Mouse (Mus musculus) limb, embryonic 14.5 days (tissue): ENCODE results near the gene 2510039O18Rik. TPM values are rescaled to one million over a fixed set of nuclear protein-coding genes. Genes with fewer than 3 reads are reported as not detected.

Source experiments
- ATAC-seq: fragments of 200-750 bp; cut with Nextera tagmentation; 2 replicates; pipeline ENCODE4 v1.8.0; 2017; ENCODE audit warnings: low read depth, moderate number of reproducible peaks, moderate TSS enrichment; ENCODE audit not compliant: low FRiP score
- DNase-seq: peaks from one replicate; pipeline ENCODE4 v3.0.0-alpha.2; 2015; ENCODE audit warnings: low spot score
- H3K27ac ChIP-seq: fragments of 300-500 bp; sonication (generic); replicated peaks from 2 replicates; pipeline ENCODE4 v1.5.1; 2014; ENCODE audit warnings: low read depth, mild to moderate bottlenecking, low read length, moderate library complexity, mixed read lengths
- H3K27me3 ChIP-seq: fragments of 300-500 bp; sonication (generic); 2 replicates; pipeline ENCODE4 v1.6.1; 2014; ENCODE audit warnings: low read length, mixed read lengths; ENCODE audit not compliant: control insufficient read depth, insufficient read depth
- H3K36me3 ChIP-seq: fragments of 300-500 bp; sonication (generic); 2 replicates; pipeline ENCODE4 v1.6.1; 2014; ENCODE audit warnings: mild to moderate bottlenecking, low read length, moderate library complexity, mixed read lengths; ENCODE audit not compliant: control insufficient read depth, insufficient read depth
- H3K4me1 ChIP-seq: fragments of 300-500 bp; sonication (generic); 2 replicates; pipeline ENCODE4 v1.6.1; 2014; ENCODE audit warnings: antibody characterized with exemption, low read length, mixed read lengths; ENCODE audit not compliant: control insufficient read depth, insufficient read depth
- H3K4me2 ChIP-seq: fragments of 300-500 bp; sonication (generic); replicated peaks from 2 replicates; pipeline ENCODE4 v1.6.1; 2014; ENCODE audit warnings: low read depth, mild to moderate bottlenecking, low read length, moderate library complexity; ENCODE audit not compliant: severe bottlenecking
- H3K4me3 ChIP-seq: fragments of 300-500 bp; sonication (generic); replicated peaks from 2 replicates; pipeline ENCODE4 v1.5.1; 2014; ENCODE audit warnings: low read length
- H3K9ac ChIP-seq: fragments of 300-500 bp; sonication (generic); 2 replicates; pipeline ENCODE4 v1.6.1; 2014; ENCODE audit warnings: mild to moderate bottlenecking, low read depth, low read length, moderate library complexity; ENCODE audit not compliant: severe bottlenecking
- H3K9me3 ChIP-seq: fragments of 300-500 bp; sonication (generic); 2 replicates; pipeline ENCODE4 v1.6.1; 2016; ENCODE audit warnings: low read length; ENCODE audit not compliant: control insufficient read depth
- POLR2A ChIP-seq: fragments of 200-500 bp; IDR thresholded peaks from 2 replicates; pipeline ENCODE4 v1.8.0; 2012; ENCODE audit warnings: inconsistent platforms, mild to moderate bottlenecking, moderate library complexity, borderline replicate concordance; ENCODE audit not compliant: insufficient read depth, insufficient read length; ENCODE audit errors: extremely low read depth
- WGBS: fragments of 180-500 bp; shearing (Covaris S2); extraction: QIAGEN DNeasy Blood & Tissue Kit; methylation state at CpG from one replicate; pipeline ENCODE4 v1.1.7; 2014; 5-methylcytosine and 5-hydroxymethylcytosine counted together
- polyA plus RNA-seq, 2 experiments: library from polyadenylated mRNA; depleted of rRNA in 1 of 2; stranded (reverse) in 1 of 2; unstranded in 1 of 2; fragments of >200 nt; fragmentation: Nextera tagmentation in 1 of 2; extraction: Ambion mirVana in 1 of 2; gene quantifications; 2 replicates each; pipeline versions ENCODE4 v1.2.1 to v1.2.3; 2012 to 2014

Gene 2510039O18Rik
- 63.2 and 88.2 TPM in 2 replicates for polyA plus RNA-seq (2012; rRNA removed)
- polyA plus RNA-seq (2014; fragmentation: Nextera tagmentation; extraction: Ambion mirVana) = 25.9 and 29.9 TPM in 2 replicates

- H3K4me3 ChIP-seq = peak within 1 kb of the TSS; percentile 89
- H3K9ac ChIP-seq = peak within 1 kb of the TSS; percentile 82
- no peak for TF ChIP-seq POLR2A
- H3K4me1 ChIP-seq = peaks cover 46% of the 10 kb centered on the region
- peak within 1 kb of the TSS; percentile 93 for H3K27ac ChIP-seq
- H3K9me3 ChIP-seq = no peaks in the 10 kb centered on the region
- ATAC-seq (peak; percentile 73), DNase-seq (peak; percentile 97)
- H3K27me3 ChIP-seq = no peaks in the 10 kb centered on the region
- H3K36me3 ChIP-seq = peaks cover 32% of the 10 kb centered on the region
- WGBS = under 1% methylated on average over 24 of the region's 35 CpGs
- peak within 1 kb of the TSS; percentile 93 for H3K4me2 ChIP-seq
Observed at GRCm38 (mm10) chr4:147940576-147941044, at the start of gene 2510039O18Rik. 2510039O18Rik (plus strand) TSS chr4:147940895.

DNA sequence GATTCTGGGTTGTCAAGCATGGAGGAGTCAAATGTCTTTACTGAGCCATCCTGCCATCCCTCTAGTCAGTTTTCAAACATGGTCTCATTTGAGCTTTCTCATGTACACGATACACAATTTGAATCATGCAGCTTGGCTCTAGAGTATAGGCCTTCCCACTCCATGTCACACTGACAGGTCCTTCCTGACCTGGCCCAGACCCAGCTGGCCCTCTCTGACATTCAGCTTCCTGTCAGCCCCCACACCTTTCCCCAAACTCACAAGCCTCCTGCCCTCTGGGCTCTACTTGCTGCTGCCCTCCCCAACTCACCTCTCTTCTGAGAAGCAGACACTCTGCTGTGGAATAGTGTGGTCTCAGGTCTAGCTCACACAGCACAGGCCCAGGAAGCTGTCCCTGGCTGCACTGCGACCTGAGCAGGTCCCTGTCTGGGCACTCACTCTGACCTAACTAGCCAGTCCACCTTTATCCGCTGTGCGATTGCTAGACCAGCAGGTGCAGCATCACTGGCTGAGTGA, 44.8 kb upstream of the 2510039O18Rik start:
- Histone ChIP-seq H3K27ac (no peak overlapping the region), H3K9me3 (no peaks in the 10 kb centered on the region), H3K4me3 (no peak overlapping the region), H3K9ac (no peak overlapping the region), H3K27me3 (no peaks in the 10 kb centered on the region), H3K4me1 (no peaks in the 10 kb centered on the region), H3K4me2 (no peak overlapping the region), H3K36me3 (peaks cover 80% of the 10 kb centered on the region)
- 96% methylated on average over 4 of the region's 4 CpGs for WGBS
- TF ChIP-seq POLR2A = no peak
- DNase-seq = no peak
- ATAC-seq = no peak

- H3K9me3 ChIP-seq = no peaks in the 10 kb centered on the region
- H3K27me3 ChIP-seq = no peaks in the 10 kb centered on the region
- no peak for DNase-seq
- 63% methylated on average over 1 of the region's 1 CpGs for WGBS
- H3K4me3 ChIP-seq = no peak overlapping the region
- no peak overlapping the region for H3K9ac ChIP-seq
- no peak for TF ChIP-seq POLR2A
- no peaks in the 10 kb centered on the region for H3K4me1 ChIP-seq
- H3K27ac ChIP-seq = no peak overlapping the region
- ATAC-seq = no peak
- no peak overlapping the region for H3K4me2 ChIP-seq
- H3K36me3 ChIP-seq = peaks cover 77% of the 10 kb centered on the region
Observed at GRCm38 (mm10) chr4:147896411-147896810, 44.3 kb upstream of the 2510039O18Rik start.

GRCm38 (mm10) chr4:147897348-147897747, 43.3 kb upstream of the 2510039O18Rik start:
- no peaks in the 10 kb centered on the region for H3K4me1 ChIP-seq
- DNase-seq (no peak), ATAC-seq (no peak)
- TF ChIP-seq POLR2A = no peak
- H3K4me3 ChIP-seq = no peak overlapping the region
- H3K36me3 ChIP-seq = peaks cover 76% of the 10 kb centered on the region
- H3K27me3 ChIP-seq = no peaks in the 10 kb centered on the region
- no peak overlapping the region for H3K27ac ChIP-seq
- H3K9ac ChIP-seq = no peak overlapping the region
- WGBS = 85% methylated on average over 3 of the region's 3 CpGs
- H3K4me2 ChIP-seq = no peak overlapping the region
- H3K9me3 ChIP-seq = no peaks in the 10 kb centered on the region

DNA sequence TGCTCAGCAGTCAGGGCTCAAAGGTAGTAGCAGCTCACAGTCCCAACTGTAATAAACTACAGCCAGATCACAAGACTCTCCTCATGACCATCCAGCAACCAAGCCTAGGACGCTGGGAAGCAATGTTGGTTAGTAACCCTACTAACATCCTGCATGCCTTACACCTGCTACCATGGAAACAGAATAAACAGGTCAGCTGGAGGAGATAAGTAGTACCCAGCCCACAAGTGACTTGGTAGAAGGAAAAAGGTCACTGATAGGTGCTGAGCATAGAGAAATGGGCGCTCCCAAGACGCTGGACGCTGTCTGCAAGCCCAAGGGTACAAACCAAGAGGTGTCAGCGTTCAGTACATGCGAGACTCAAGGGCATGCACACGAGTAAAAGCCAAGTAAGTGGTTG, 40.2 kb upstream of the 2510039O18Rik start:
- Histone ChIP-seq H3K36me3 (peaks cover 62% of the 10 kb centered on the region), H3K4me3 (no peak overlapping the region), H3K9me3 (no peaks in the 10 kb centered on the region), H3K27ac (no peak overlapping the region), H3K4me1 (peaks cover 3% of the 10 kb centered on the region; the same call in 1 of the 2 replicates), H3K4me2 (no peak overlapping the region), H3K27me3 (no peaks in the 10 kb centered on the region), H3K9ac (no peak overlapping the region)
- DNase-seq (no peak), ATAC-seq (no peak)
- WGBS = 95% methylated on average over 7 of the region's 7 CpGs
- no peak for TF ChIP-seq POLR2A

GRCm38 (mm10) chr4:147902906-147903500, 37.7 kb upstream of the 2510039O18Rik start:
- H3K27ac ChIP-seq = no peak overlapping the region
- H3K27me3 ChIP-seq = no peaks in the 10 kb centered on the region
- H3K36me3 ChIP-seq = peaks cover 38% of the 10 kb centered on the region
- peaks cover 3% of the 10 kb centered on the region; the same call in 1 of the 2 replicates for H3K4me1 ChIP-seq
- no peak for TF ChIP-seq POLR2A
- no peak overlapping the region for H3K9ac ChIP-seq
- H3K4me2 ChIP-seq = no peak overlapping the region
- DNase-seq = no peak
- no peak for ATAC-seq
- no peak overlapping the region for H3K4me3 ChIP-seq
- 88% methylated on average over 12 of the region's 12 CpGs for WGBS
- no peaks in the 10 kb centered on the region for H3K9me3 ChIP-seq
